Mouse (Mus musculus): Measurements from ENCODE around the gene Rpl22l1.
"Not testable (repeated sequence)": the region's sequence is repeated elsewhere in the genome, so short reads cannot be mapped to it uniquely, and the experiment has no call there.

Rpl22l1 gene

GRCm38 (mm10) chr3:28805301-28806097 is at the start of gene Rpl22l1:
Rpl22l1 (plus strand) TSS chr3:28805436.
- DNase-seq: peak; percentile 96 to 98

- no peak for DNase-seq
Measured at GRCm38 (mm10) chr3:28755477-28755876, 49.8 kb upstream of the Rpl22l1 start.

- no peak for DNase-seq
Measured at GRCm38 (mm10) chr3:28761225-28761789, 43.9 kb upstream of the Rpl22l1 start.

- no peak for DNase-seq
Measured at GRCm38 (mm10) chr3:28766935-28767334, 38.3 kb upstream of the Rpl22l1 start.

- DNase-seq: no peak
Measured at GRCm38 (mm10) chr3:28768222-28768621, 37.0 kb upstream of the Rpl22l1 start.

- not testable (repeated sequence) for DNase-seq
Measured at GRCm38 (mm10) chr3:28772919-28773318, 32.3 kb upstream of the Rpl22l1 start.

- no peak for DNase-seq
Measured at GRCm38 (mm10) chr3:28775361-28775760, 29.9 kb upstream of the Rpl22l1 start.

GRCm38 (mm10) chr3:28775958-28776357 is 29.3 kb upstream of the Rpl22l1 start:
- no peak for DNase-seq

GRCm38 (mm10) chr3:28776491-28776890 is 28.7 kb upstream of the Rpl22l1 start:
- DNase-seq: no peak

- no peak for DNase-seq
Measured at GRCm38 (mm10) chr3:28780511-28780910, 24.7 kb upstream of the Rpl22l1 start.

- peak; percentile 90 to 96 for DNase-seq
Measured at GRCm38 (mm10) chr3:28780994-28781393, 24.2 kb upstream of the Rpl22l1 start, which contains the start of gene Eif5a2. Eif5a2 (plus strand) TSS chr3:28781276.

GRCm38 (mm10) chr3:28781422-28781821 is 23.8 kb upstream of the Rpl22l1 start:
- DNase-seq: no peak

GRCm38 (mm10) chr3:28781848-28782247 is 23.4 kb upstream of the Rpl22l1 start:
- no peak for DNase-seq

- no peak for DNase-seq
Measured at GRCm38 (mm10) chr3:28784176-28784575, 21.1 kb upstream of the Rpl22l1 start.

- DNase-seq: no peak
Measured at GRCm38 (mm10) chr3:28794835-28795234, 10.4 kb upstream of the Rpl22l1 start.

GRCm38 (mm10) chr3:28808039-28808643 is 2.9 kb downstream of the Rpl22l1 start:
- no peak for DNase-seq

GRCm38 (mm10) chr3:28811441-28811840 is 6.2 kb downstream of the Rpl22l1 start:
- DNase-seq: no peak

GRCm38 (mm10) chr3:28814361-28814760 is 9.1 kb downstream of the Rpl22l1 start:
- DNase-seq: no peak

GRCm38 (mm10) chr3:28816010-28816540 is 10.8 kb downstream of the Rpl22l1 start:
- DNase-seq: no peak

GRCm38 (mm10) chr3:28826272-28826671 is 21.0 kb downstream of the Rpl22l1 start:
- DNase-seq: no peak

GRCm38 (mm10) chr3:28827605-28828004 is 22.4 kb downstream of the Rpl22l1 start:
- no peak for DNase-seq

- DNase-seq: no peak
Measured at GRCm38 (mm10) chr3:28829454-28829853, 24.2 kb downstream of the Rpl22l1 start.

- no peak for DNase-seq
Measured at GRCm38 (mm10) chr3:28836796-28837371, 31.6 kb downstream of the Rpl22l1 start.

All from cerebellum, postnatal 25 days (tissue).